Mouse (Mus musculus) kidney, postnatal 25 days (tissue): Measurements from ENCODE around the gene Pdzrn4.

Source experiments
- DNase-seq, 2 experiments: peaks; one replicate each; pipeline ENCODE4 v3.0.0; 2021; ENCODE audit warnings: mixed read lengths in 2 of 2

Pdzrn4 gene

GRCm38 (mm10) chr15:92752167-92752566 lies 355.5 kb downstream of the Pdzrn4 start:
- DNase-seq = no peak

GRCm38 (mm10) chr15:92752578-92752977 lies 355.9 kb downstream of the Pdzrn4 start:
- DNase-seq = no peak

GRCm38 (mm10) chr15:92757085-92757903 lies 360.6 kb downstream of the Pdzrn4 start:
- DNase-seq = no peak

GRCm38 (mm10) chr15:92759001-92759400 lies 362.3 kb downstream of the Pdzrn4 start:
- no peak for DNase-seq

- DNase-seq = no peak
Observed at GRCm38 (mm10) chr15:92763303-92763702, 366.6 kb downstream of the Pdzrn4 start.

GRCm38 (mm10) chr15:92769535-92769934 lies 372.9 kb downstream of the Pdzrn4 start:
- no peak for DNase-seq

GRCm38 (mm10) chr15:92788036-92788435 lies 391.4 kb downstream of the Pdzrn4 start:
- DNase-seq = no peak

GRCm38 (mm10) chr15:92794275-92794674 lies 397.6 kb downstream of the Pdzrn4 start:
- no peak for DNase-seq

- DNase-seq = no peak
Observed at GRCm38 (mm10) chr15:92805934-92806333, 409.3 kb downstream of the Pdzrn4 start.

GRCm38 (mm10) chr15:92806352-92806751 lies 409.7 kb downstream of the Pdzrn4 start:
- no peak for DNase-seq
